Mouse (Mus musculus): ENCODE results near the gene Plekhm3. TPM values are rescaled to one million over a fixed set of nuclear protein-coding genes. Genes with fewer than 3 reads are reported as not detected.
"Not testable (repeated sequence)": the region's sequence is repeated elsewhere in the genome, so short reads cannot be mapped to it uniquely, and the experiment has no call there.

Gene Plekhm3
- total RNA-seq (2021), result 10 to 100 TPM; 25.0 to 29.3 TPM
- long read RNA-seq, experiment 1, full-length matches to known transcripts, result 5 of 11 reads
- long read RNA-seq, experiment 1, partial matches to known transcripts, result 1 of 11 reads
- long read RNA-seq, experiment 1, other reads (novel, unspliced or antisense), result 5 of 11 reads
- long read RNA-seq, experiment 2, partial matches to known transcripts, result 1 of 8 reads
- long read RNA-seq, experiment 2, other reads (novel, unspliced or antisense), result 7 of 8 reads

GRCm38 (mm10) chr1:64956479-64956961, at the start of gene Plekhm3:
TSS of gene Plekhm3 (minus strand) at chr1:64956824.
- DNase-seq (ENCODE audit: low spot score in 2 of 2), result peak; percentile 84 to 85

GRCm38 (mm10) chr1:65005575-65005974, 49.0 kb upstream of the Plekhm3 start:
- no peak for DNase-seq (ENCODE audit: low spot score in 2 of 2)

- no peak for DNase-seq (ENCODE audit: low spot score in 2 of 2)
Observed at GRCm38 (mm10) chr1:65004526-65004925, 47.9 kb upstream of the Plekhm3 start.

- no peak for DNase-seq (ENCODE audit: low spot score in 2 of 2)
Observed at GRCm38 (mm10) chr1:64993206-64993605, 36.6 kb upstream of the Plekhm3 start.

- DNase-seq (ENCODE audit: low spot score in 2 of 2), result no peak
Observed at GRCm38 (mm10) chr1:64988176-64988575, 31.6 kb upstream of the Plekhm3 start.

GRCm38 (mm10) chr1:64986120-64986519, 29.5 kb upstream of the Plekhm3 start:
- peak; percentile 33 to 51 for DNase-seq (ENCODE audit: low spot score in 2 of 2)

GRCm38 (mm10) chr1:64983247-64983646, 26.6 kb upstream of the Plekhm3 start:
- DNase-seq (ENCODE audit: low spot score in 2 of 2), result no peak

- DNase-seq (ENCODE audit: low spot score in 2 of 2), result peak in 1 of 2 experiments; percentile 24
Observed at GRCm38 (mm10) chr1:64978321-64978799, 21.7 kb upstream of the Plekhm3 start.

GRCm38 (mm10) chr1:64975346-64975745, 18.7 kb upstream of the Plekhm3 start:
- peak in 1 of 2 experiments; percentile 16 for DNase-seq (ENCODE audit: low spot score in 2 of 2)

GRCm38 (mm10) chr1:64970685-64971084, 14.1 kb upstream of the Plekhm3 start:
- DNase-seq (ENCODE audit: low spot score in 2 of 2), result no peak

- DNase-seq (ENCODE audit: low spot score in 2 of 2), result no peak
Observed at GRCm38 (mm10) chr1:64957021-64957489, 431 bp upstream of the Plekhm3 start.

GRCm38 (mm10) chr1:64954786-64955185, 1.8 kb downstream of the Plekhm3 start:
- DNase-seq (ENCODE audit: low spot score in 2 of 2), result not testable (repeated sequence)

GRCm38 (mm10) chr1:64950271-64950670, 6.4 kb downstream of the Plekhm3 start:
- no peak for DNase-seq (ENCODE audit: low spot score in 2 of 2)

- no peak for DNase-seq (ENCODE audit: low spot score in 2 of 2)
Observed at GRCm38 (mm10) chr1:64949377-64949776, 7.2 kb downstream of the Plekhm3 start.

GRCm38 (mm10) chr1:64946106-64946505, 10.5 kb downstream of the Plekhm3 start:
- DNase-seq (ENCODE audit: low spot score in 2 of 2), result no peak

GRCm38 (mm10) chr1:64945214-64945785, 11.3 kb downstream of the Plekhm3 start:
- no peak for DNase-seq (ENCODE audit: low spot score in 2 of 2)

- no peak for DNase-seq (ENCODE audit: low spot score in 2 of 2)
Observed at GRCm38 (mm10) chr1:64944746-64945145, 11.9 kb downstream of the Plekhm3 start.

- no peak for DNase-seq (ENCODE audit: low spot score in 2 of 2)
Observed at GRCm38 (mm10) chr1:64942006-64942755, 14.4 kb downstream of the Plekhm3 start.

- DNase-seq (ENCODE audit: low spot score in 2 of 2), result no peak
Observed at GRCm38 (mm10) chr1:64938907-64939306, 17.7 kb downstream of the Plekhm3 start.

- no peak for DNase-seq (ENCODE audit: low spot score in 2 of 2)
Observed at GRCm38 (mm10) chr1:64937692-64938091, 18.9 kb downstream of the Plekhm3 start.

- no peak for DNase-seq (ENCODE audit: low spot score in 2 of 2)
Observed at GRCm38 (mm10) chr1:64932921-64933320, 23.7 kb downstream of the Plekhm3 start.

- no peak for DNase-seq (ENCODE audit: low spot score in 2 of 2)
Observed at GRCm38 (mm10) chr1:64930124-64930523, 26.5 kb downstream of the Plekhm3 start.

Measured in layer of hippocampus, postnatal 14 days (tissue).